Mouse (Mus musculus) liver, adult 2 months (tissue): ENCODE results near the gene Anapc15-ps.
A peak's percentile ranks its signal among the peaks of the same experiment; 100 is the strongest.

Experiments used
- CTCF ChIP-seq: fragments of 200-500 bp; IDR thresholded peaks from 2 replicates; pipeline ENCODE4 v1.5.1; 2011; ENCODE audit warnings: low read depth, low read length, control low read depth
- POLR2A ChIP-seq: fragments of 200-500 bp; IDR thresholded peaks from 2 replicates; pipeline ENCODE4 v1.6.1; 2011; ENCODE audit warnings: low read length, control low read depth; ENCODE audit not compliant: insufficient read depth; ENCODE audit errors: extremely low read depth

DNA sequence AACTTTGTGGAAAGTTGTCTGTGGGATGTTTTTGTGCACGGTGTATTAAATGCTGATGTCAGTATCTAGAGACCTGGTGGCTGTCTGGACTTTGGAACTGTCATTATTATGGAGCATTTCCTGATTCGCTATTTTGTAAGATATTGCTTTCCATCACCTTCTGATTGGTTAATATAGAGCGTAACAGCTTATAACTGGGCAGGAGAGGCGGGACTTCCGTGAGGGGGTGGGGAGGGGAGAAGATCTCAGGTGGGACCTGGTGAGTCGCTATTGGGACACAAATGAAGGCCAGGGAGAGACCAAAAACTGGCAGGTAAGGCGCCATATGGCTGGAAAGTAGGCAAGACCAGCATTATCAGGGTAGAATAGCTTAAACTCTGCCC is 7.8 kb upstream of the Anapc15-ps start:
- TF ChIP-seq POLR2A: peak; percentile 54; the same call in 1 of the 2 replicates
- no peak for TF ChIP-seq CTCF
